Mouse (Mus musculus) ES-E14 (cell line): ENCODE results near the gene Lad1. TPM values are rescaled to one million over a fixed set of nuclear protein-coding genes. Genes with fewer than 3 reads are reported as not detected.

Experiments
- DNase-seq: peaks from one replicate; pipeline ENCODE4 v3.0.0-alpha.2; 2013; ENCODE audit warnings: low read depth, low spot score
- H3K27ac ChIP-seq: 2 replicates; pipeline ENCODE4 v1.5.1; 2012; ENCODE audit warnings: low read depth, mild to moderate bottlenecking, low read length, moderate library complexity, mixed read lengths; ENCODE audit not compliant: poor library complexity, insufficient read depth, severe bottlenecking
- H3K36me3 ChIP-seq: 2 replicates; pipeline ENCODE4 v1.6.1; 2012; ENCODE audit warnings: mild to moderate bottlenecking, low read length, moderate library complexity, mixed read lengths; ENCODE audit not compliant: control insufficient read depth, poor library complexity, insufficient read depth, severe bottlenecking
- H3K4me1 ChIP-seq, 2 experiments: fragments of 150-350 bp in 1 of 2; sonication (generic) in 1 of 2; 2 replicates each; pipeline ENCODE4 v1.6.1; 2012; ENCODE audit warnings: low read length in 2 of 2, mild to moderate bottlenecking in 1 of 2, mixed read lengths in 1 of 2; ENCODE audit not compliant: control insufficient read depth in 2 of 2, insufficient read depth in 2 of 2, poor library complexity in 1 of 2
- H3K4me3 ChIP-seq, 2 experiments: fragments of 150-350 bp in 1 of 2; sonication (generic) in 1 of 2; 2 replicates each; pipeline ENCODE4 v1.5.1; 2012; ENCODE audit warnings: low read length in 2 of 2, low read depth in 1 of 2, mild to moderate bottlenecking in 1 of 2, mixed read lengths in 1 of 2; ENCODE audit not compliant: insufficient read depth in 1 of 2, poor library complexity in 1 of 2, severe bottlenecking in 1 of 2
- H3K9ac ChIP-seq: 2 replicates; pipeline ENCODE4 v1.6.1; 2012; ENCODE audit warnings: low read depth, mild to moderate bottlenecking, low read length, mixed read lengths; ENCODE audit not compliant: poor library complexity, insufficient read depth, severe bottlenecking
- H3K9me3 ChIP-seq: fragments of 150-350 bp; sonication (generic); 2 replicates; pipeline ENCODE4 v1.6.1; 2012; ENCODE audit warnings: low read depth, mild to moderate bottlenecking, low read length; ENCODE audit not compliant: control insufficient read depth, insufficient read depth
- CHD2 ChIP-seq: IDR thresholded peaks from 2 replicates; pipeline ENCODE4 v1.6.1; 2014; ENCODE audit warnings: mild to moderate bottlenecking, low read depth, low read length, inconsistent platforms
- HCFC1 ChIP-seq: IDR thresholded peaks from 2 replicates; pipeline ENCODE4 v1.6.1; 2012; ENCODE audit warnings: low read length, inconsistent platforms, borderline replicate concordance; ENCODE audit not compliant: insufficient read depth
- MAFK ChIP-seq: IDR thresholded peaks from 2 replicates; pipeline ENCODE4 v1.6.1; 2014; ENCODE audit warnings: mild to moderate bottlenecking, low read depth, low read length, inconsistent platforms; ENCODE audit not compliant: insufficient read depth
- ZC3H11A ChIP-seq: IDR thresholded peaks from 2 replicates; pipeline ENCODE4 v1.6.1; 2012; ENCODE audit warnings: low read depth, mild to moderate bottlenecking, inconsistent platforms, low read length, borderline replicate concordance
- ZNF384 ChIP-seq: IDR thresholded peaks from 2 replicates; pipeline ENCODE4 v1.6.1; 2012; ENCODE audit warnings: low read depth, low read length, inconsistent platforms
- in situ Hi-C, 2 experiments: fragments of 600-800 bp; cut with MboI; formaldehyde crosslinking; loops; one replicate each; pipeline ENCODE4 v1.15.1; 2025; ENCODE audit warnings: low sequenced_read_pairs in 2 of 2, inconsistent platforms in 1 of 2; ENCODE audit not compliant: unreplicated experiment in 2 of 2
- total RNA-seq: library from RNA; depleted of rRNA; stranded (reverse); fragments of 300-350 nt; gene quantifications from 2 replicates; pipeline ENCODE4 v1.2.3, GENCODE M21; 2012

The Lad1 gene
- total RNA-seq, 1 experiment = 5.2 TPM

DNA sequence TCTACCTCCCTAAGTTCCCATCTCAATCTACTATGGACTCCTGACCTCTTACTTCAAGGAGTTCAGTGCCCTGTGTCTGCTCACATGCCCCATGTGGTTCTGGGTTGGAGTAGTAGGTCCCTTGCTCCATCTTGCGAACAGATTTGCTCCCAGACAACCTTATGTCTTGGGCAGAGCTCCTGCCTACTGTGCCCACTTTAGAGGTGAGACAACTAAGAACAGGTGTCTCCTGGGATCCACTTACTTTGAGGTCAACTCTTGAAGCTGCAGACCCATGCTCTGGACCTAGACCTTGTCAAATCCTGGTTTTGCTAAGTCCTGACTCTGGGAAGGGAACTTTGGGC is 36.9 kb downstream of the Lad1 start:
- TF ChIP-seq MAFK = no peak
- no peak for TF ChIP-seq CHD2
- no peak for TF ChIP-seq ZNF384
- TF ChIP-seq HCFC1 = no peak
- TF ChIP-seq ZC3H11A = no peak
- Histone ChIP-seq H3K9me3 (no peaks in the 10 kb centered on the region), H3K36me3 (no peaks in the 10 kb centered on the region), H3K9ac (no peak overlapping the region), H3K27ac (no peak overlapping the region), H3K4me3 (no peak overlapping the region), H3K4me1 (peaks cover 2 to 14% of the 10 kb centered on the region in 2 experiments; a peak in 2 of 4 replicates)
- in situ Hi-C loops = no loop called here
- no peak for DNase-seq

DNA sequence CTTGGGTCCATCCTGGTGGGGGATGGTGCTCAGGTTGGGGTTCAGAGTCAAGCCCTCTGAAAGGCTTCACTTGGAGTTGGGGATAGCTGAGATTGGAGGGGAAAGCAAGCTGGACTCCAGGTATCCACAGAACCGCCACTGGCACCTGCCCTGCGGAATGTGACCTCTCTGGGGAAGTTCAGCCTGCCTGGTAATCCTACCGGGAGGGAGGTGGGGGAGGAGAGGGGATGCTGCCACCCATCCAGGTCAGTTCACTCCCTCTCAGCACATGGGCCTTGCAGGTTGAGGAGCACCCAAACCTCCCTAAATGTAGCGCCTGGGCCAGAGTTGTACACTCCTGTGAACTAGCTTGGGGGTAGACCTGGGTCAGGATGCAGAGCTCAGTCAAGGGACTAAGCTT is 37.7 kb downstream of the Lad1 start:
- Histone ChIP-seq H3K36me3 (no peaks in the 10 kb centered on the region), H3K4me1 (peaks cover 2 to 14% of the 10 kb centered on the region in 2 experiments; a peak in 2 of 4 replicates), H3K27ac (no peak overlapping the region; the same call in 1 of the 2 replicates), H3K4me3 (no peak overlapping the region), H3K9me3 (no peaks in the 10 kb centered on the region), H3K9ac (no peak overlapping the region)
- DNase-seq = no peak
- in situ Hi-C loops = no loop called here
- no peak for TF ChIP-seq HCFC1
- no peak for TF ChIP-seq ZNF384
- TF ChIP-seq ZC3H11A = no peak
- TF ChIP-seq MAFK = no peak
- TF ChIP-seq CHD2 = no peak

DNA sequence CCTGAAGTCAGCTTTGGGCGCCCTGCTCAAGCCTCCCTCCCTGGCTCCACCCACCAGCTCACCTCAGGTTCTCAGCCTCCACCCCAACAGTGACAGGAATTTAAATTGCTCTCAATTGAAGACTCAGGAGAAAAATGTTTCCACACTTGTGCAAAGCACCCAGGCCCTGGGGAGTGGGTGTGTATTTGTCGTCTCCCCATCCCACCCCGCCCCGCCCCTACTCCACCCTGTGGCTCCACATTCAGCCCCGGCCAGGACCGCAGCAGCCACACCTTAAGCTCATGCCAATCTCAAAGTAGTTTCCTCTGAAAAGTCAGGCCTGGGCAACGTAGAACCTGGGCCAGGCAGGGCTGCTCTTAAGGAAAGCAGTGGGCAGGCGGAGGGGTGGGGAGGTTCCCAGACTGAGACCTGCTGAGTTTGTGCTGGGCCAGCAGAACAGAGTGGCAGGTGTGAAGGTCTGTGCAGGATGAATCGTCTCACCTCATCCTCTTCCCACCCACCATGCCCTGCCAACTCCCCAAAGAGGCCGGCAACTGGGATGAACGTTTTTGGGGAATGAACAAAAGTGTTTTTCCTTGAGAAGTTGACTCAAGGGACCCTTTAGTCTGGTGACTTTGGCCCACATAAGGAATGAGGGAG is 38.9 kb downstream of the Lad1 start:
- H3K9me3 ChIP-seq = no peaks in the 10 kb centered on the region
- TF ChIP-seq ZC3H11A (no peak), CHD2 (no peak), HCFC1 (no peak), ZNF384 (no peak), MAFK (no peak)
- no peak overlapping the region for H3K4me3 ChIP-seq
- no peak overlapping the region for H3K27ac ChIP-seq
- H3K9ac ChIP-seq = no peak overlapping the region
- H3K4me1 ChIP-seq = peaks cover 2 to 14% of the 10 kb centered on the region in 2 experiments; a peak in 2 of 4 replicates
- in situ Hi-C loops = no loop called here
- peak; percentile 31 for DNase-seq
- no peaks in the 10 kb centered on the region for H3K36me3 ChIP-seq

DNA sequence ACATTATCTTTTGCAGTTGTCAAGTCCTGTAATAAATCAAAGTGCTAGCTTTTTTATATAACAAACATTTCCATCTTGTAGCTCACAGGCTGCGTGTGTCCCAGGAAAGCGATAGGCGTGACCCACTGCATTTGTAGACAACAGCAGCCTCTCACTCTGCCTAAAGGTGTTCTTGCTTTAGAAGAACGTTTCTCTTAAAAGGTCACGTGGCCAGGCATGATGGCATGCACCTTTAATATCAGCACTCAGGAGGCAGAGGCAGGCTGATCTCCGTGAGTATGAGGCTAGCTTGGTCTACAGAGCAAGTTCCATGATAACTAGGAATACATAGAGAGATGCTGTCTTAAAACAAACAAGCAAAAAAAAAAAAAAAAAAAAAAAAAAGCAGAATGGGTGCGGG is 40.1 kb downstream of the Lad1 start:
- no peak for TF ChIP-seq ZC3H11A
- TF ChIP-seq CHD2 = no peak
- no peak for TF ChIP-seq ZNF384
- TF ChIP-seq MAFK = no peak
- no peak for TF ChIP-seq HCFC1
- H3K9me3 ChIP-seq = no peaks in the 10 kb centered on the region
- H3K4me1 ChIP-seq = peaks cover 2 to 14% of the 10 kb centered on the region in 2 experiments; a peak in 2 of 4 replicates
- H3K27ac ChIP-seq = no peak overlapping the region
- H3K4me3 ChIP-seq = no peak overlapping the region
- in situ Hi-C loops = no loop called here
- H3K9ac ChIP-seq = no peak overlapping the region
- H3K36me3 ChIP-seq = no peaks in the 10 kb centered on the region
- DNase-seq = no peak

DNA sequence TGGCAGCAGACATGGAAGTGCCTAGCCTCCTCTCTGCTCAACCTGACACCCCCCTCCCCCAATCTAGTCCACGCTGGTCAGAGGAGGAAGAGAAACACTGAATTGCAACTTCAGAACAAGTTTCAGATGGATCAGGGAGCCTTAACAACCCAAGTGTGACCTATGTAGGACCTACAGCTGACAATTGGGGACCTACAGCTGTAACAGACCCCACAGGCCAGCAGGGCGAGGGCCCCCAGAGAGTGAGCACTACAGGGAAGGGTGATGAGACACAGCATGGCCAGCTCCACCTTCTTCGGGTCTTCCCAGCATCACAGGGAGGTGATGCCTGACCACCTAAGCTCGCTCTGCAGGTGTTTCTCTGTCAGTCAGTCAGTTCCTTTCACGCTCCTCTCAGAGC is 42.7 kb downstream of the Lad1 start:
- no peak overlapping the region for H3K4me3 ChIP-seq
- TF ChIP-seq CHD2 (no peak), HCFC1 (no peak), ZNF384 (no peak), MAFK (no peak), ZC3H11A (no peak)
- H3K9ac ChIP-seq = no peak overlapping the region
- no peaks in the 10 kb centered on the region for H3K9me3 ChIP-seq
- in situ Hi-C loops = no loop called here
- peaks cover 2 to 12% of the 10 kb centered on the region in 2 experiments; a peak in 2 of 4 replicates for H3K4me1 ChIP-seq
- no peaks in the 10 kb centered on the region for H3K36me3 ChIP-seq
- DNase-seq = no peak
- H3K27ac ChIP-seq = no peak overlapping the region
